In the genomic region with DNA sequence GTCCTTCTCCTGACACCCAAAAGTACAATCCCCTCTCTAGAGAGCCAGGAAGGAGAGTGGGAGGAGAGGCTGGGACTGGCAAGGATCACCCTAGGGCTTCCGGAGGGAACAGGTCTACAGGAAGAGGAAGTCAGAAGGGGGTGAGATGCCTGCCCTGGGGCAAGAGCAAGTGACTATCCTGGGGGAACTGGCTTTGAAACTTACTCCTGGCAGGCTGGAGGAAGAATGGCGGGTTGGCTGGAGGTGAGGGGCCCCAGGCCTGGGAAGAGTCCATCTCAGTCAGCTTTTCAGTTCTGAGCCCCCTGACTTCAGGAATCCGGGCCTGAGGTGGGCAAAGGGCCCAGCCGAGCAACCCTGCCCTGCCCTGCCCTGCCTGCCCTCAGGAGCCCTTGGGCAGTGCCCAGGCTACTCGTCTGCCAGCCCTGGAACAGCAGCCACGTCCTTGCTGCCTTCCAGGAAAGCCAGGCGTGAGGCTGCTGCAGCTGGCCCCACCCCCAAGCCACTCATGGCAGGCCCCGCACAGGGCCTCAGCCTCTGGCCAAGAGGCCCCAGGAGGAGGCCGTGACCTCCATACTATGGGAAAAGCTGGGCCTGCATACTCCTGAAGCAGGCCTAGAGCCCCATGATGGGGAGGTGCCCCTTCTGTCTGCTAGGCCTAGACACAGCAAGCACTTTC, we compare ENCODE assay signal across 7 mouse cellular contexts. TPM values are rescaled to one million over a fixed set of nuclear protein-coding genes. Genes with fewer than 3 reads are reported as not detected.
DNase-seq lines count a peak whose midpoint lies in the region; ATAC-seq lines count a peak whose summit lies in the region.

No protein-coding gene starts in this region.

- H3K4me1 ChIP-seq in heart, embryonic 12.5 days (replicated peaks) = peaks cover 85% of the 10 kb centered on the region
- H3K4me1 ChIP-seq in limb, embryonic 10.5 days = peaks cover 51% of the 10 kb centered on the region

- peak overlapping the region; percentile 80 for H3K4me2 ChIP-seq in heart, embryonic 12.5 days

- peak; percentile 42 for DNase-seq in NIH3T3 (ENCODE audit: low read depth)
- DNase-seq in adrenal gland, postnatal 25 days = peak; percentile 79
- no peak for DNase-seq in limb, embryonic 10.5 days (ENCODE audit: low spot score)
- DNase-seq in skeletal muscle tissue, adult 2 months (ENCODE audit: low read depth, low spot score) = peak; percentile 81

- peaks cover 59% of the 10 kb centered on the region for H3K36me3 ChIP-seq in heart, embryonic 12.5 days
- peaks cover 65% of the 10 kb centered on the region for H3K36me3 ChIP-seq in limb, embryonic 10.5 days

- peak overlapping the region; percentile 99 for H3K27ac ChIP-seq in heart, embryonic 12.5 days (ENCODE audit: poor library complexity, severe bottlenecking)
- peak overlapping the region; percentile 66 for H3K27ac ChIP-seq in limb, embryonic 10.5 days

- no peak for ATAC-seq in heart, embryonic 12.5 days (ENCODE audit: insufficient number of reproducible peaks, low FRiP score)
- no peak for ATAC-seq in cerebellum, adult (ENCODE audit: insufficient number of reproducible peaks, low FRiP score, low TSS enrichment)
- no peak for ATAC-seq in monocyte, adult 5-6 weeks (replicated peaks; ENCODE audit: insufficient number of reproducible peaks, low FRiP score, low TSS enrichment, poor library complexity, severe bottlenecking)

- H3K9ac ChIP-seq in heart, embryonic 12.5 days = peak overlapping the region; percentile 100

- no peaks in the 10 kb centered on the region for H3K27me3 ChIP-seq in heart, embryonic 12.5 days (replicated peaks)
- H3K27me3 ChIP-seq in limb, embryonic 10.5 days (ENCODE audit: low read depth, poor library complexity, severe bottlenecking) = no peaks in the 10 kb centered on the region

- H3K4me3 ChIP-seq in heart, embryonic 12.5 days = peak overlapping the region; percentile 87
- H3K4me3 ChIP-seq in limb, embryonic 10.5 days = peak overlapping the region; percentile 27

- 26% methylated on average over 9 of the region's 9 CpGs for WGBS in heart, embryonic 12.5 days
- 49% methylated on average over 9 of the region's 9 CpGs for WGBS in limb, embryonic 10.5 days

- no peaks in the 10 kb centered on the region for H3K9me3 ChIP-seq in heart, embryonic 12.5 days (replicated peaks)
- no peaks in the 10 kb centered on the region for H3K9me3 ChIP-seq in limb, embryonic 10.5 days (replicated peaks)

RNA-seq across cellular contexts. Expression of gene Akt1, which starts 3.8 kb away (rescaled TPM):
- 395 and 413 TPM in 2 replicates for total RNA-seq in adrenal gland, postnatal 25 days (2021)
- polyA plus RNA-seq in heart, embryonic 12.5 days (2016; fragmentation: Nextera tagmentation; extraction: Ambion mirVana) = 180 and 184 TPM in 2 replicates
- polyA plus RNA-seq in limb, embryonic 10.5 days (2016; fragmentation: Nextera tagmentation; extraction: Ambion mirVana) = 59.3 and 82.8 TPM in 2 replicates
- 151 to 190 TPM (median 176 TPM) in 3 replicates for total RNA-seq in monocyte, adult 5-6 weeks (2017)

RNA-seq across cellular contexts. Expression of gene Zbtb42, which starts 7.8 kb away (rescaled TPM):
- 7.9 and 12.8 TPM in 2 replicates for total RNA-seq in adrenal gland, postnatal 25 days (2021)
- polyA plus RNA-seq in heart, embryonic 12.5 days (2016; fragmentation: Nextera tagmentation; extraction: Ambion mirVana) = 4.7 and 6.4 TPM in 2 replicates
- polyA plus RNA-seq in limb, embryonic 10.5 days (2016; fragmentation: Nextera tagmentation; extraction: Ambion mirVana) = 1.4 and 2.7 TPM in 2 replicates
- total RNA-seq in monocyte, adult 5-6 weeks (2017) = 4.3 to 8.3 TPM (median 5.6 TPM) in 3 replicates

RNA-seq across cellular contexts. Expression of gene Siva1, which starts 26.4 kb away (rescaled TPM):
- 34.8 and 46.0 TPM in 2 replicates for total RNA-seq in adrenal gland, postnatal 25 days (2021)
- 99.4 and 116 TPM in 2 replicates for polyA plus RNA-seq in heart, embryonic 12.5 days (2016; fragmentation: Nextera tagmentation; extraction: Ambion mirVana)
- 359 and 361 TPM in 2 replicates for polyA plus RNA-seq in limb, embryonic 10.5 days (2016; fragmentation: Nextera tagmentation; extraction: Ambion mirVana)
- total RNA-seq in monocyte, adult 5-6 weeks (2017) = 73.4 to 154 TPM (median 84.8 TPM) in 3 replicates

RNA-seq across cellular contexts. Expression of gene Cep170b, which starts 49.4 kb away (rescaled TPM):
- 42.4 and 58.1 TPM in 2 replicates for total RNA-seq in adrenal gland, postnatal 25 days (2021)
- polyA plus RNA-seq in heart, embryonic 12.5 days (2016; fragmentation: Nextera tagmentation; extraction: Ambion mirVana) = 7.0 and 7.3 TPM in 2 replicates
- polyA plus RNA-seq in limb, embryonic 10.5 days (2016; fragmentation: Nextera tagmentation; extraction: Ambion mirVana) = 6.7 and 12.3 TPM in 2 replicates
- total RNA-seq in monocyte, adult 5-6 weeks (2017) = 0.29 to 0.43 TPM in 2 of 3 replicates, not detected in the other

RNA-seq across cellular contexts. Expression of gene Adssl1, which starts 51.0 kb away (rescaled TPM):
- total RNA-seq in adrenal gland, postnatal 25 days (2021) = 17.8 and 21.0 TPM in 2 replicates
- polyA plus RNA-seq in heart, embryonic 12.5 days (2016; fragmentation: Nextera tagmentation; extraction: Ambion mirVana) = 81.7 and 86.4 TPM in 2 replicates
- 1.9 and 3.0 TPM in 2 replicates for polyA plus RNA-seq in limb, embryonic 10.5 days (2016; fragmentation: Nextera tagmentation; extraction: Ambion mirVana)
- total RNA-seq in monocyte, adult 5-6 weeks (2017) = 81.5 to 125 TPM (median 102 TPM) in 3 replicates
